Mouse (Mus musculus): ENCODE measurements at regions not wholly inside any gene's neighbourhood (a gene's known extent, or its start where the extent isn't known, plus 50 kb on each side); places are given as distances from the start of the nearest gene placed in this dataset.

- no peaks in the 10 kb centered on the region for H3K9me3 ChIP-seq (ENCODE audit: control insufficient read depth, low read length)
- H3K4me3 ChIP-seq (ENCODE audit: low read length) = no peak overlapping the region
- H3K36me3 ChIP-seq (ENCODE audit: control insufficient read depth, insufficient read depth, low read length) = no peaks in the 10 kb centered on the region
- no peaks in the 10 kb centered on the region for H3K27me3 ChIP-seq (replicated peaks; ENCODE audit: control insufficient read depth, insufficient read depth, low read length)
- 58% methylated on average over 3 of the region's 3 CpGs for WGBS
- no peak for ATAC-seq
- H3K9ac ChIP-seq (ENCODE audit: low read depth, low read length) = no peak overlapping the region
- no peaks in the 10 kb centered on the region for H3K4me1 ChIP-seq (ENCODE audit: control insufficient read depth, insufficient read depth, low read length)
- no peak overlapping the region for H3K4me2 ChIP-seq (ENCODE audit: low read depth, low read length)
- H3K27ac ChIP-seq (ENCODE audit: low read length) = no peak overlapping the region
These were observed 524.9 kb downstream of the Ptprc start for GRCm38 (mm10) chr1:137650629-137651028.

- Histone ChIP-seq H3K27me3 (replicated peaks; ENCODE audit: control insufficient read depth, insufficient read depth, low read length) (no peaks in the 10 kb centered on the region), H3K4me1 (ENCODE audit: control insufficient read depth, insufficient read depth, low read length) (no peaks in the 10 kb centered on the region), H3K9ac (ENCODE audit: low read depth, low read length) (no peak overlapping the region), H3K27ac (ENCODE audit: low read length) (no peak overlapping the region), H3K4me2 (ENCODE audit: low read depth, low read length) (no peak overlapping the region), H3K36me3 (ENCODE audit: control insufficient read depth, insufficient read depth, low read length) (no peaks in the 10 kb centered on the region), H3K9me3 (ENCODE audit: control insufficient read depth, low read length) (no peaks in the 10 kb centered on the region), H3K4me3 (ENCODE audit: low read length) (no peak overlapping the region)
- no peak for ATAC-seq
- WGBS = 21% methylated on average over 2 of the region's 2 CpGs
These were observed 525.4 kb downstream of the Ptprc start for GRCm38 (mm10) chr1:137650082-137650481.

GRCm38 (mm10) chr1:137648832-137649231 is 526.7 kb downstream of the Ptprc start:
- H3K27ac ChIP-seq (ENCODE audit: low read length) = no peak overlapping the region
- H3K36me3 ChIP-seq (ENCODE audit: control insufficient read depth, insufficient read depth, low read length) = no peaks in the 10 kb centered on the region
- no peak overlapping the region for H3K4me2 ChIP-seq (ENCODE audit: low read depth, low read length)
- no peaks in the 10 kb centered on the region for H3K4me1 ChIP-seq (ENCODE audit: control insufficient read depth, insufficient read depth, low read length)
- H3K27me3 ChIP-seq (replicated peaks; ENCODE audit: control insufficient read depth, insufficient read depth, low read length) = no peaks in the 10 kb centered on the region
- H3K9ac ChIP-seq (ENCODE audit: low read depth, low read length) = no peak overlapping the region
- ATAC-seq = no peak
- H3K9me3 ChIP-seq (ENCODE audit: control insufficient read depth, low read length) = no peaks in the 10 kb centered on the region
- 84% methylated on average over 1 of the region's 1 CpGs for WGBS
- no peak overlapping the region for H3K4me3 ChIP-seq (ENCODE audit: low read length)

- ATAC-seq = peak; percentile 28; the same call in 1 of the 2 replicates
- Histone ChIP-seq H3K27me3 (replicated peaks; ENCODE audit: control insufficient read depth, insufficient read depth, low read length) (no peaks in the 10 kb centered on the region), H3K4me3 (ENCODE audit: low read length) (no peak overlapping the region), H3K27ac (ENCODE audit: low read length) (no peak overlapping the region), H3K4me2 (ENCODE audit: low read depth, low read length) (no peak overlapping the region), H3K9ac (ENCODE audit: low read depth, low read length) (no peak overlapping the region), H3K36me3 (ENCODE audit: control insufficient read depth, insufficient read depth, low read length) (no peaks in the 10 kb centered on the region), H3K9me3 (ENCODE audit: control insufficient read depth, low read length) (no peaks in the 10 kb centered on the region), H3K4me1 (ENCODE audit: control insufficient read depth, insufficient read depth, low read length) (no peaks in the 10 kb centered on the region)
- WGBS = 42% methylated on average over 6 of the region's 6 CpGs
These were observed 530.9 kb downstream of the Ptprc start for GRCm38 (mm10) chr1:137644601-137645040.

- H3K4me3 ChIP-seq (ENCODE audit: low read length) = no peak overlapping the region
- no peak overlapping the region for H3K9ac ChIP-seq (ENCODE audit: low read depth, low read length)
- no peaks in the 10 kb centered on the region for H3K4me1 ChIP-seq (ENCODE audit: control insufficient read depth, insufficient read depth, low read length)
- H3K27ac ChIP-seq (ENCODE audit: low read length) = no peak overlapping the region
- no peak overlapping the region for H3K4me2 ChIP-seq (ENCODE audit: low read depth, low read length)
- no peak for ATAC-seq
- H3K36me3 ChIP-seq (ENCODE audit: control insufficient read depth, insufficient read depth, low read length) = no peaks in the 10 kb centered on the region
- 79% methylated on average over 1 of the region's 1 CpGs for WGBS
- H3K9me3 ChIP-seq (ENCODE audit: control insufficient read depth, low read length) = no peaks in the 10 kb centered on the region
- no peaks in the 10 kb centered on the region for H3K27me3 ChIP-seq (replicated peaks; ENCODE audit: control insufficient read depth, insufficient read depth, low read length)
These were observed 532.0 kb downstream of the Ptprc start for GRCm38 (mm10) chr1:137643508-137643907.

- Histone ChIP-seq H3K4me1 (ENCODE audit: control insufficient read depth, insufficient read depth, low read length) (no peaks in the 10 kb centered on the region), H3K4me3 (ENCODE audit: low read length) (no peak overlapping the region), H3K4me2 (ENCODE audit: low read depth, low read length) (no peak overlapping the region), H3K27ac (ENCODE audit: low read length) (no peak overlapping the region), H3K9me3 (ENCODE audit: control insufficient read depth, low read length) (no peaks in the 10 kb centered on the region), H3K27me3 (replicated peaks; ENCODE audit: control insufficient read depth, insufficient read depth, low read length) (no peaks in the 10 kb centered on the region), H3K36me3 (ENCODE audit: control insufficient read depth, insufficient read depth, low read length) (no peaks in the 10 kb centered on the region), H3K9ac (ENCODE audit: low read depth, low read length) (no peak overlapping the region)
- WGBS = 40% methylated on average over 7 of the region's 7 CpGs
- ATAC-seq = no peak
These were observed 534.7 kb downstream of the Ptprc start for GRCm38 (mm10) chr1:137640848-137641247.

- Histone ChIP-seq H3K27ac (ENCODE audit: low read length) (no peak overlapping the region), H3K4me1 (ENCODE audit: control insufficient read depth, insufficient read depth, low read length) (no peaks in the 10 kb centered on the region), H3K4me3 (ENCODE audit: low read length) (no peak overlapping the region), H3K27me3 (replicated peaks; ENCODE audit: control insufficient read depth, insufficient read depth, low read length) (no peaks in the 10 kb centered on the region), H3K9me3 (ENCODE audit: control insufficient read depth, low read length) (no peaks in the 10 kb centered on the region), H3K36me3 (ENCODE audit: control insufficient read depth, insufficient read depth, low read length) (no peaks in the 10 kb centered on the region), H3K9ac (ENCODE audit: low read depth, low read length) (no peak overlapping the region), H3K4me2 (ENCODE audit: low read depth, low read length) (no peak overlapping the region)
- no peak for ATAC-seq
- WGBS = 36% methylated on average over 3 of the region's 3 CpGs
These were observed 538.6 kb downstream of the Ptprc start for GRCm38 (mm10) chr1:137636947-137637346.

- no peak overlapping the region for H3K27ac ChIP-seq (ENCODE audit: low read length)
- no peak overlapping the region for H3K9ac ChIP-seq (ENCODE audit: low read depth, low read length)
- H3K4me2 ChIP-seq (ENCODE audit: low read depth, low read length) = no peak overlapping the region
- H3K9me3 ChIP-seq (ENCODE audit: control insufficient read depth, low read length) = no peaks in the 10 kb centered on the region
- H3K36me3 ChIP-seq (ENCODE audit: control insufficient read depth, insufficient read depth, low read length) = no peaks in the 10 kb centered on the region
- no peaks in the 10 kb centered on the region for H3K27me3 ChIP-seq (replicated peaks; ENCODE audit: control insufficient read depth, insufficient read depth, low read length)
- no peak overlapping the region for H3K4me3 ChIP-seq (ENCODE audit: low read length)
- H3K4me1 ChIP-seq (ENCODE audit: control insufficient read depth, insufficient read depth, low read length) = no peaks in the 10 kb centered on the region
- no peak for ATAC-seq
- WGBS = 44% methylated on average over 3 of the region's 3 CpGs
These were observed 539.1 kb downstream of the Ptprc start for GRCm38 (mm10) chr1:137636321-137636944.

GRCm38 (mm10) chr1:137635781-137636180 is 539.7 kb downstream of the Ptprc start:
- H3K4me1 ChIP-seq (ENCODE audit: control insufficient read depth, insufficient read depth, low read length) = no peaks in the 10 kb centered on the region
- no peak overlapping the region for H3K27ac ChIP-seq (ENCODE audit: low read length)
- no peak overlapping the region for H3K4me3 ChIP-seq (ENCODE audit: low read length)
- H3K9ac ChIP-seq (ENCODE audit: low read depth, low read length) = no peak overlapping the region
- H3K9me3 ChIP-seq (ENCODE audit: control insufficient read depth, low read length) = no peaks in the 10 kb centered on the region
- H3K4me2 ChIP-seq (ENCODE audit: low read depth, low read length) = no peak overlapping the region
- H3K36me3 ChIP-seq (ENCODE audit: control insufficient read depth, insufficient read depth, low read length) = no peaks in the 10 kb centered on the region
- no peaks in the 10 kb centered on the region for H3K27me3 ChIP-seq (replicated peaks; ENCODE audit: control insufficient read depth, insufficient read depth, low read length)
- no peak for ATAC-seq
- WGBS = 63% methylated on average over 7 of the region's 7 CpGs

GRCm38 (mm10) chr1:137631546-137631945 is 544.0 kb downstream of the Ptprc start:
- no peaks in the 10 kb centered on the region for H3K4me1 ChIP-seq (ENCODE audit: control insufficient read depth, insufficient read depth, low read length)
- H3K4me3 ChIP-seq (ENCODE audit: low read length) = no peak overlapping the region
- H3K9me3 ChIP-seq (ENCODE audit: control insufficient read depth, low read length) = no peaks in the 10 kb centered on the region
- no peak overlapping the region for H3K9ac ChIP-seq (ENCODE audit: low read depth, low read length)
- H3K27ac ChIP-seq (ENCODE audit: low read length) = no peak overlapping the region
- no peaks in the 10 kb centered on the region for H3K27me3 ChIP-seq (replicated peaks; ENCODE audit: control insufficient read depth, insufficient read depth, low read length)
- H3K36me3 ChIP-seq (ENCODE audit: control insufficient read depth, insufficient read depth, low read length) = no peaks in the 10 kb centered on the region
- ATAC-seq = no peak
- H3K4me2 ChIP-seq (ENCODE audit: low read depth, low read length) = no peak overlapping the region
